Mouse (Mus musculus) C2C12 (cell line): Measurements from ENCODE around the gene Leo1.

Experiments
- CEBPB ChIP-seq: IDR thresholded peaks from one replicate; pipeline ENCODE4 v1.6.1; 2011; ENCODE audit warnings: low read depth, mild to moderate bottlenecking, control low read depth, moderate library complexity
- CTCF ChIP-seq: IDR thresholded peaks from one replicate; pipeline ENCODE4 v1.5.1; 2011; ENCODE audit not compliant: control insufficient read depth, insufficient read depth, insufficient read length
- FOSL1 ChIP-seq: IDR thresholded peaks from one replicate; pipeline ENCODE4 v1.8.0; 2011; ENCODE audit warnings: mild to moderate bottlenecking, low read length; ENCODE audit not compliant: poor library complexity, insufficient read depth, severe bottlenecking
- MAX ChIP-seq: IDR thresholded peaks from one replicate; pipeline ENCODE4 v1.6.1; 2011; ENCODE audit warnings: mild to moderate bottlenecking, control low read depth
- MYOD1 ChIP-seq: IDR thresholded peaks from one replicate; pipeline ENCODE4 v1.6.1; 2011; ENCODE audit warnings: low read depth; ENCODE audit not compliant: control insufficient read depth, insufficient read length
- MYOG ChIP-seq: IDR thresholded peaks from one replicate; pipeline ENCODE4 v1.6.1; 2011; ENCODE audit not compliant: control insufficient read depth, insufficient read length; ENCODE audit errors: extremely low read depth
- USF1 ChIP-seq: IDR thresholded peaks from one replicate; pipeline ENCODE4 v1.6.1; 2011; ENCODE audit warnings: low read depth, mild to moderate bottlenecking, control low read depth, moderate library complexity

DNA sequence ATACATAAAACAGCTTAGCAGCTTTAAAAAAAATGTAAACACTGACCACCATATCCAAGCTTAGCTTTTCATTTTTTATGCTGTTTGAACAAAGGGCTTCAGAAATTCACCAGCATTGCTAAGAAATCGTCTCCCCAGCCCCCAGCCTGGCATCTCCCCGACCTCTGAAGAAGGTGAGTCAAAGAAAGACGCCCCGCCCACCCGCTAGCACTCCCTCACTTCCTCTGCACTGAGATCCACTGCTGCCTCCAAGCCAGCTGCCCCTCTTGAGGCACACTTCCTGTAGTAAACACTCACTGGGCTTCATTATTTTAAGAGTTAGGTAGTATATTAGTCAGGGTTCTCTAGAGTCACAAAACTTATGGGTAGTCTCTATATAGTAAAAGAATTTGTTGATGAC lies 27.1 kb upstream of the Leo1 start:
- TF ChIP-seq CTCF (no peak), MYOD1 (no peak), USF1 (no peak), MAX (no peak), MYOG (no peak), CEBPB (no peak), FOSL1 (no peak)
